In the genomic region with DNA sequence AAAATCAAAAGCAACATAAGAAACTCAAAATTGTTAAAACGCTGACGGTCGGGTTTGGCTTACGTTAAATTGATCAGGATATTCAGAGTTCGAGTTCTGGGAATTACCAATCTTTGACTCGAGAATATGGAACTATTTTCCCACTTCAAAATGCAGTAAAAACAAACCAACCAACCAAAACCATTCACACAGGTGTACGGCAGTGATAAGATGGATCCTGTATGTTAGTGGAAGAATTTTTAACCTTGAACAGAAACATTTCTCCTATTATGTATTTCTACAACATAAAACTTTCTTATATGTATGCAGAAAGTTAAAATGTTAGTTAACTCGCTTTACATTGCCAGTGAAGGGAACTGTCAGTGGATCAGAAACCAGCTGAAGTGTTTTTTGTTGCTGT, we compare ENCODE assay signal across 10 mouse cellular contexts. TPM values are rescaled to one million over a fixed set of nuclear protein-coding genes. Genes with fewer than 3 reads are reported as not detected.
DNase-seq lines count a peak whose midpoint lies in the region; ATAC-seq and TF ChIP-seq lines count a peak whose summit lies in the region.
"Had no signal": no experiment of that assay in that cellular context is flagged by ENCODE, and none has a peak within 500 bp of the region (broad histone marks: within the 10 kb centered on the region; RNA-seq: fewer than 3 reads in every experiment).

No protein-coding gene starts in this region.

- ATAC-seq in lung, postnatal 0 days = no peak
- ATAC-seq in limb, embryonic 12.5 days (ENCODE audit: insufficient number of reproducible peaks, insufficient read depth, low FRiP score, low TSS enrichment, low read depth) = no peak
- ATAC-seq in stomach, embryonic 14.5 days (ENCODE audit: insufficient number of reproducible peaks, insufficient read depth, low FRiP score, low read depth) = no peak

- peak overlapping the region; percentile 84 for H3K4me2 ChIP-seq in lung, postnatal 0 days (replicated peaks; ENCODE audit: low read depth, low read length)
- peak overlapping the region; percentile 85 for H3K4me2 ChIP-seq in limb, embryonic 12.5 days
- peak overlapping the region; percentile 94 for H3K4me2 ChIP-seq in stomach, embryonic 14.5 days (replicated peaks; ENCODE audit: low read depth, low read length)

- no peaks in the 10 kb centered on the region for H3K9me3 ChIP-seq in lung, postnatal 0 days (ENCODE audit: low read length)
- H3K9me3 ChIP-seq in forebrain, embryonic 10.5 days = no peaks in the 10 kb centered on the region
- H3K9me3 ChIP-seq in limb, embryonic 12.5 days = no peaks in the 10 kb centered on the region
- H3K9me3 ChIP-seq in stomach, embryonic 14.5 days (ENCODE audit: control insufficient read depth, low read depth, low read length) = no peaks in the 10 kb centered on the region

- H3K27ac ChIP-seq in lung, postnatal 0 days (ENCODE audit: low read length) = no peak overlapping the region
- peak overlapping the region; percentile 88 for H3K27ac ChIP-seq in forebrain, embryonic 10.5 days
- no peak overlapping the region for H3K27ac ChIP-seq in limb, embryonic 12.5 days
- no peak overlapping the region for H3K27ac ChIP-seq in stomach, embryonic 14.5 days (ENCODE audit: low read length)

- H3K9ac ChIP-seq in lung, postnatal 0 days (replicated peaks; ENCODE audit: low read depth) = 0 out of 2 replicates have a peak overlapping the region, but pooled peaks have one; percentile 60
- H3K9ac ChIP-seq in limb, embryonic 12.5 days (replicated peaks) = peak overlapping the region; percentile 83
- peak overlapping the region; percentile 72 for H3K9ac ChIP-seq in stomach, embryonic 14.5 days (replicated peaks; ENCODE audit: low read depth, low read length)

- 0 out of 2 replicates have a peak, but pooled peaks cover 7% of the 10 kb centered on the region for H3K36me3 ChIP-seq in lung, postnatal 0 days (ENCODE audit: insufficient read depth, low read length)
- H3K36me3 ChIP-seq in forebrain, embryonic 10.5 days (replicated peaks) = peaks cover 33% of the 10 kb centered on the region
- H3K36me3 ChIP-seq in limb, embryonic 12.5 days = peaks cover 32% of the 10 kb centered on the region
- H3K36me3 ChIP-seq in stomach, embryonic 14.5 days (ENCODE audit: control insufficient read depth, insufficient read depth, low read length) = peaks cover 21% of the 10 kb centered on the region

- peaks cover 7% of the 10 kb centered on the region; the same call in 1 of the 2 replicates for H3K4me1 ChIP-seq in lung, postnatal 0 days (ENCODE audit: insufficient read depth, low read depth, low read length)
- H3K4me1 ChIP-seq in forebrain, embryonic 10.5 days = peaks cover 35% of the 10 kb centered on the region
- H3K4me1 ChIP-seq in limb, embryonic 12.5 days (replicated peaks) = peaks cover 30% of the 10 kb centered on the region
- H3K4me1 ChIP-seq in stomach, embryonic 14.5 days (ENCODE audit: control insufficient read depth, insufficient read depth, low read length) = peaks cover 11% of the 10 kb centered on the region

- TF ChIP-seq CTCF in lung, postnatal 0 days (IDR thresholded peaks at IDR 0.05) = no peak

- no peaks in the 10 kb centered on the region for H3K27me3 ChIP-seq in lung, postnatal 0 days (replicated peaks; ENCODE audit: insufficient read depth, low read length)
- no peaks in the 10 kb centered on the region for H3K27me3 ChIP-seq in forebrain, embryonic 10.5 days (ENCODE audit: poor library complexity, severe bottlenecking)
- no peaks in the 10 kb centered on the region for H3K27me3 ChIP-seq in limb, embryonic 12.5 days
- no peaks in the 10 kb centered on the region for H3K27me3 ChIP-seq in stomach, embryonic 14.5 days (ENCODE audit: control insufficient read depth, insufficient read depth, low read length)

- WGBS in lung, postnatal 0 days = 74% methylated on average over 8 of the region's 8 CpGs
- 84% methylated on average over 8 of the region's 8 CpGs for WGBS in forebrain, embryonic 10.5 days
- 85% methylated on average over 8 of the region's 8 CpGs for WGBS in limb, embryonic 12.5 days
- WGBS in stomach, embryonic 14.5 days = 79% methylated on average over 8 of the region's 8 CpGs

- no peak for TF ChIP-seq EP300 in lung, postnatal 0 days (IDR thresholded peaks at IDR 0.05)

- peak overlapping the region; percentile 59 for H3K4me3 ChIP-seq in lung, postnatal 0 days (ENCODE audit: low read depth, low read length)
- H3K4me3 ChIP-seq in forebrain, embryonic 10.5 days = peak overlapping the region; percentile 66
- H3K4me3 ChIP-seq in limb, embryonic 12.5 days (replicated peaks) = peak overlapping the region; percentile 62
- H3K4me3 ChIP-seq in stomach, embryonic 14.5 days (ENCODE audit: low read depth, low read length) = peak overlapping the region; percentile 77

- DNase-seq in lung, postnatal 0 days (ENCODE audit: low spot score) = no peak
- no peak for DNase-seq in lung, postnatal 14 days
- DNase-seq in forebrain, embryonic 10.5 days (ENCODE audit: extremely low spot score, low spot score) = no peak
- DNase-seq in right cerebral cortex, postnatal 36 days (ENCODE audit: low spot score in 2 of 2) = no peak
- no peak for DNase-seq in retina, postnatal 1 day
- DNase-seq in embryo, embryonic 10.5 days (ENCODE audit: low spot score) = no peak
- DNase-seq: adrenal gland, postnatal 14 days; kidney, adult 9 months had no signal

RNA-seq across cellular contexts. Expression of a gene that starts 0.8 kb away (rescaled TPM):
- 4.4 and 7.0 TPM in 2 replicates for polyA plus RNA-seq in lung, postnatal 0 days (2015; fragmentation: Nextera tagmentation; extraction: Ambion mirVana)
- 19.3 and 20.9 TPM in 2 replicates for polyA plus RNA-seq in forebrain, embryonic 10.5 days (2016; fragmentation: Nextera tagmentation; extraction: Ambion mirVana)
- polyA plus RNA-seq in limb, embryonic 12.5 days (2016; fragmentation: Nextera tagmentation; extraction: Ambion mirVana) = 16.1 and 20.5 TPM in 2 replicates
- 14.4 and 14.5 TPM in 2 replicates for polyA plus RNA-seq in stomach, embryonic 14.5 days (2014; fragmentation: Nextera tagmentation; extraction: Ambion mirVana)
